Mouse (Mus musculus) small intestine, adult 2 months (tissue): ENCODE data around the gene Prg2.

Experiments
- CTCF ChIP-seq: fragments of 200-500 bp; IDR thresholded peaks from 2 replicates; pipeline ENCODE4 v1.5.1; 2012; ENCODE audit warnings: low read depth, mild to moderate bottlenecking, control low read depth, inconsistent platforms, low read length, moderate library complexity, mixed read lengths; ENCODE audit not compliant: insufficient replicate concordance, insufficient read length; ENCODE audit errors: extremely low read depth
- POLR2A ChIP-seq: fragments of 200-500 bp; IDR thresholded peaks from 2 replicates; pipeline ENCODE4 v1.6.1; 2012; ENCODE audit warnings: low read depth, mild to moderate bottlenecking, control low read depth, inconsistent platforms, low read length, moderate library complexity

GRCm38 (mm10) chr2:85027281-85027680 lies 47.0 kb downstream of the Prg2 start:
- no peak for TF ChIP-seq POLR2A
- TF ChIP-seq CTCF: no peak
